Mouse (Mus musculus): ENCODE data around the gene Cfl1. TPM values are rescaled to one million over a fixed set of nuclear protein-coding genes. Genes with fewer than 3 reads are reported as not detected.
"Not testable (repeated sequence)": the region's sequence is repeated elsewhere in the genome, so short reads cannot be mapped to it uniquely, and the experiment has no call there.

Cfl1 gene
- polyA plus RNA-seq, 1 experiment from 2014 or later = 2,772 TPM

DNA sequence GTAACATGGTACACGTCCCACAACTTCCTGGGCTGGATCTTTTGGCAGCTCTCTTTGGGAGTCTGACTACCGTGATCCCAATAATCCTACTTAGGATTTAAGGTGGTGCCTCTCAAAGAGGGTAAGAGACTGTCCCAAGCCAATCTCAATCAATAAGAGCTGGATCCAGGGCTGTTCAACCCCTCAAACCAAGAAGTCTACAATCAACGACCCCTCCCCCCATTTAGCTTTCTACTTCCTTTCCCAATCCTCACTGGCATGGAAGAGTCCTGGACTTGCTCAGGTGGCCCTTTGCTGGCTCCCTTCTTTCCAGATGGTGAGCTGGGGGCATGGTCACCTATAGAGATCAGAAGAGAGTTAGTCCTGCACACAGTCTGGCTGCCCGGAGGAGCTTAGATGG lies 3.5 kb upstream of the Cfl1 start:
- Histone ChIP-seq H3K4me1 (ENCODE audit: insufficient read depth, low read length) (peaks cover 20% of the 10 kb centered on the region), H3K36me3 (ENCODE audit: insufficient read depth, low read length) (peaks cover 38% of the 10 kb centered on the region), H3K27ac (ENCODE audit: low read length) (no peak overlapping the region), H3K9ac (replicated peaks; ENCODE audit: low read length) (no peak overlapping the region), H3K27me3 (ENCODE audit: insufficient read depth, low read length) (no peaks in the 10 kb centered on the region), H3K9me3 (ENCODE audit: low read length) (no peaks in the 10 kb centered on the region), H3K4me2 (replicated peaks; ENCODE audit: low read depth, low read length) (peak overlapping the region; percentile 89; the same call in 1 of the 2 replicates), H3K4me3 (ENCODE audit: low read length) (no peak overlapping the region)
- no peak for ATAC-seq (ENCODE audit: low FRiP score, low TSS enrichment)
- 87% methylated on average over 4 of the region's 4 CpGs for WGBS

DNA sequence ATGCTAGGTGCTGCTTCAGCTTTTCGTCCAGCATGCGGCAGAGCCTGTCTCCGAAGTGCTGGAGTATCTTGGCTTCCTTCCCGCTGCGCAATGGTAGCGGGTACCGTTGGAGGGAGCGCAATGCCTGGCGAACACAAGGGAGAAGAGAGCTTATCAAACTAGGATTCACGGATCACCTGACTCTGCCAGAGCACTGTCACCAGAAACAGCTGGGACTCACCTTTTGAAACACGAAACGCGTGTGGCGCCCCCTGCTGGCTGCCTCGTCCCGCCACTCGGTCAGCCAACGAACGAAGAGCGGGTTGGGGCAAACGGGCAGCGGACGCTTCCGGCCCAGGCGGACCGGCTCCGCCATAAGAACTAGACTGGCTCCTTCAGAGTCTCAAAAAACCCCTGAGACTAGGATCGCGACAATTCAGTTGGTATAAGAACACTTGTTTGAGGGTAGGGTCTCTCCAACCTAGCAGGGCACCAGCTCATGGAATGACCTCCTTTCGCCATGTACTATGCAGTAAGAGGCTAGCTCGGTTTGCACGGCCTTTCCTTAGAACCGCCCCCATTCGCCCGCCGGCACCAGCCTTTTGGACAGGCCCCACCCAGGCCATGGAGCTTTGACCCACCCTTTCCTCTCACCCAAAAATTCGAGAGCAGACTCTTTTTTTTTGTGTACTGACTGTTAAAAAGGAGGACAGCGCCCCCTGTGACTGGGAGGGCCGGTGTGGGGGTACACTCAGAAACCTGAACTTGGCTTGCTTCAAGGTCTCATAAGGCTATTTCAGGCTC lies 2.3 kb upstream of the Cfl1 start, which contains the start of gene Mus81:
Gene Mus81, minus strand, starts transcription at position 635 of the 783 bp plus-strand sequence.
- H3K9me3 ChIP-seq (ENCODE audit: low read length) = no peaks in the 10 kb centered on the region
- H3K27ac ChIP-seq (ENCODE audit: low read length) = peak within 1 kb of the TSS; percentile 100
- H3K4me1 ChIP-seq (ENCODE audit: insufficient read depth, low read length) = peaks cover 31% of the 10 kb centered on the region
- H3K36me3 ChIP-seq (ENCODE audit: insufficient read depth, low read length) = peaks cover 32% of the 10 kb centered on the region
- ATAC-seq (ENCODE audit: low FRiP score, low TSS enrichment) = peak; percentile 81
- H3K4me3 ChIP-seq (ENCODE audit: low read length) = peak within 1 kb of the TSS; percentile 61
- peak within 1 kb of the TSS; percentile 89 for H3K4me2 ChIP-seq (replicated peaks; ENCODE audit: low read depth, low read length)
- WGBS = 1% methylated on average over 39 of the region's 39 CpGs
- H3K9ac ChIP-seq (replicated peaks; ENCODE audit: low read length) = peak within 1 kb of the TSS; percentile 74
- no peaks in the 10 kb centered on the region for H3K27me3 ChIP-seq (ENCODE audit: insufficient read depth, low read length)

GRCm38 (mm10) chr19:5488878-5489571 lies 1.2 kb upstream of the Cfl1 start:
- Histone ChIP-seq H3K4me2 (replicated peaks; ENCODE audit: low read depth, low read length) (peak overlapping the region; percentile 89), H3K9ac (replicated peaks; ENCODE audit: low read length) (peak overlapping the region; percentile 74), H3K27me3 (ENCODE audit: insufficient read depth, low read length) (no peaks in the 10 kb centered on the region), H3K4me1 (ENCODE audit: insufficient read depth, low read length) (peaks cover 33% of the 10 kb centered on the region), H3K9me3 (ENCODE audit: low read length) (no peaks in the 10 kb centered on the region), H3K27ac (ENCODE audit: low read length) (peak overlapping the region; percentile 100), H3K4me3 (ENCODE audit: low read length) (peak overlapping the region; percentile 61), H3K36me3 (ENCODE audit: insufficient read depth, low read length) (peaks cover 31% of the 10 kb centered on the region)
- ATAC-seq (ENCODE audit: low FRiP score, low TSS enrichment) = peak; percentile 88
- WGBS = under 1% methylated on average over 26 of the region's 26 CpGs

DNA sequence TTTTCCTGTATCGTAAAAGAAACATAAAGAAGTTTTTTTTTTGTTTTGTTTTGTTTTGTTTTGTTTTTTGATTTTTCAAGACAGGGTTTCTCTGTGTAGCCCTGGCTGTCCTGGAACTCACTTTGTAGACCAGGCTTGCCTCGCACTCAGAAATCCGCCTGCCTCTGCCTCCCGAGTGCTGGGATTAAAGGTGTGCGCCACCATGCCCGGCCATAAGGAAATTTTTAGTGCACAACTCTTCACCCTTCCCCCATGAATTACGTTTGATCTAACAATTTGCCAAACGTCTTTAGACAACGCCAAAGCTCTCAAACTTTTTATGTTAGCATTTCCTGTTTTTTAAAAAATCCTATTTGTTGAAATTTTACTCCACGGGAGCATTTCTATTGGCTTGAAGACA lies 534 bp upstream of the Cfl1 start:
- H3K9ac ChIP-seq (replicated peaks; ENCODE audit: low read length); H3K27me3 ChIP-seq (ENCODE audit: insufficient read depth, low read length); ATAC-seq (ENCODE audit: low FRiP score, low TSS enrichment); H3K9me3 ChIP-seq (ENCODE audit: low read length): not testable (repeated sequence)
- WGBS = 46% methylated on average over 10 of the region's 10 CpGs
- peaks cover 33% of the 10 kb centered on the region for H3K4me1 ChIP-seq (ENCODE audit: insufficient read depth, low read length)
- peak overlapping the region; percentile 89 for H3K4me2 ChIP-seq (replicated peaks; ENCODE audit: low read depth, low read length)
- peak overlapping the region; percentile 96; the same call in 1 of the 2 replicates for H3K4me3 ChIP-seq (ENCODE audit: low read length)
- H3K27ac ChIP-seq (ENCODE audit: low read length) = peak overlapping the region; percentile 100
- peaks cover 30% of the 10 kb centered on the region for H3K36me3 ChIP-seq (ENCODE audit: insufficient read depth, low read length)

GRCm38 (mm10) chr19:5490898-5491708 lies 848 bp downstream of the Cfl1 start:
- peak; percentile 14; the same call in 1 of the 2 replicates for ATAC-seq (ENCODE audit: low FRiP score, low TSS enrichment)
- H3K27me3 ChIP-seq (ENCODE audit: insufficient read depth, low read length) = no peaks in the 10 kb centered on the region
- H3K4me2 ChIP-seq (replicated peaks; ENCODE audit: low read depth, low read length) = peak overlapping the region; percentile 86
- H3K4me3 ChIP-seq (ENCODE audit: low read length) = peak overlapping the region; percentile 96
- peak overlapping the region; percentile 94 for H3K9ac ChIP-seq (replicated peaks; ENCODE audit: low read length)
- peaks cover 29% of the 10 kb centered on the region for H3K36me3 ChIP-seq (ENCODE audit: insufficient read depth, low read length)
- no peaks in the 10 kb centered on the region for H3K9me3 ChIP-seq (ENCODE audit: low read length)
- peaks cover 33% of the 10 kb centered on the region for H3K4me1 ChIP-seq (ENCODE audit: insufficient read depth, low read length)
- H3K27ac ChIP-seq (ENCODE audit: low read length) = peak overlapping the region; percentile 100
- under 1% methylated on average over 58 of the region's 59 CpGs for WGBS

GRCm38 (mm10) chr19:5492641-5493040 lies 2.4 kb downstream of the Cfl1 start:
- Histone ChIP-seq H3K4me1 (ENCODE audit: insufficient read depth, low read length) (peaks cover 26% of the 10 kb centered on the region), H3K4me3 (ENCODE audit: low read length) (no peak overlapping the region), H3K27me3 (ENCODE audit: insufficient read depth, low read length) (no peaks in the 10 kb centered on the region), H3K4me2 (replicated peaks; ENCODE audit: low read depth, low read length) (no peak overlapping the region), H3K9ac (replicated peaks; ENCODE audit: low read length) (no peak overlapping the region), H3K36me3 (ENCODE audit: insufficient read depth, low read length) (peaks cover 43% of the 10 kb centered on the region), H3K27ac (ENCODE audit: low read length) (no peak overlapping the region), H3K9me3 (ENCODE audit: low read length) (no peaks in the 10 kb centered on the region)
- no peak for ATAC-seq (ENCODE audit: low FRiP score, low TSS enrichment)
- WGBS = 81% methylated on average over 4 of the region's 4 CpGs

- H3K4me1 ChIP-seq (ENCODE audit: insufficient read depth, low read length) = peaks cover 26% of the 10 kb centered on the region
- not testable (repeated sequence) for H3K27ac ChIP-seq (ENCODE audit: low read length); H3K27me3 ChIP-seq (ENCODE audit: insufficient read depth, low read length); H3K4me2 ChIP-seq (replicated peaks; ENCODE audit: low read depth, low read length); ATAC-seq (ENCODE audit: low FRiP score, low TSS enrichment); H3K4me3 ChIP-seq (ENCODE audit: low read length); H3K9ac ChIP-seq (replicated peaks; ENCODE audit: low read length); H3K9me3 ChIP-seq (ENCODE audit: low read length)
- 41% methylated on average over 9 of the region's 9 CpGs for WGBS
- peaks cover 44% of the 10 kb centered on the region for H3K36me3 ChIP-seq (ENCODE audit: insufficient read depth, low read length)
Observed at GRCm38 (mm10) chr19:5493301-5493721, 3.1 kb downstream of the Cfl1 start.

GRCm38 (mm10) chr19:5494314-5494713 lies 4.1 kb downstream of the Cfl1 start:
- Histone ChIP-seq H3K27ac (ENCODE audit: low read length) (no peak overlapping the region), H3K4me1 (ENCODE audit: insufficient read depth, low read length) (peaks cover 22% of the 10 kb centered on the region), H3K4me2 (replicated peaks; ENCODE audit: low read depth, low read length) (no peak overlapping the region), H3K27me3 (ENCODE audit: insufficient read depth, low read length) (no peaks in the 10 kb centered on the region), H3K9me3 (ENCODE audit: low read length) (no peaks in the 10 kb centered on the region), H3K4me3 (ENCODE audit: low read length) (no peak overlapping the region), H3K36me3 (ENCODE audit: insufficient read depth, low read length) (peaks cover 44% of the 10 kb centered on the region), H3K9ac (replicated peaks; ENCODE audit: low read length) (no peak overlapping the region)
- ATAC-seq (ENCODE audit: low FRiP score, low TSS enrichment) = no peak
- 87% methylated on average over 3 of the region's 3 CpGs for WGBS

GRCm38 (mm10) chr19:5495353-5496051 lies 5.2 kb downstream of the Cfl1 start:
- Histone ChIP-seq H3K9ac (replicated peaks; ENCODE audit: low read length) (no peak overlapping the region), H3K4me3 (ENCODE audit: low read length) (no peak overlapping the region), H3K27me3 (ENCODE audit: insufficient read depth, low read length) (no peaks in the 10 kb centered on the region), H3K27ac (ENCODE audit: low read length) (no peak overlapping the region), H3K36me3 (ENCODE audit: insufficient read depth, low read length) (peaks cover 44% of the 10 kb centered on the region), H3K9me3 (ENCODE audit: low read length) (no peaks in the 10 kb centered on the region), H3K4me1 (ENCODE audit: insufficient read depth, low read length) (peaks cover 15% of the 10 kb centered on the region), H3K4me2 (replicated peaks; ENCODE audit: low read depth, low read length) (no peak overlapping the region)
- no peak for ATAC-seq (ENCODE audit: low FRiP score, low TSS enrichment)
- 80% methylated on average over 12 of the region's 12 CpGs for WGBS

Data from kidney, embryonic 16.5 days (tissue).